Mouse (Mus musculus): ENCODE data around the gene Slc9a3r1. TPM values are rescaled to one million over a fixed set of nuclear protein-coding genes. Genes with fewer than 3 reads are reported as not detected.
A peak's percentile ranks its signal among the peaks of the same experiment; 100 is the strongest.

Gene Slc9a3r1
- polyA plus RNA-seq, 1 experiment from 2014 or later = 46.4 TPM

- no peak for ATAC-seq (replicated peaks)
- Histone ChIP-seq H3K9me3 (no peaks in the 10 kb centered on the region), H3K27me3 (replicated peaks) (peaks cover 39% of the 10 kb centered on the region), H3K36me3 (replicated peaks) (no peaks in the 10 kb centered on the region), H3K4me3 (no peak overlapping the region), H3K4me2 (no peak overlapping the region), H3K27ac (no peak overlapping the region), H3K9ac (no peak overlapping the region), H3K4me1 (peaks cover 24% of the 10 kb centered on the region)
- 85% methylated on average over 9 of the region's 9 CpGs for WGBS
Measured at GRCm38 (mm10) chr11:115153088-115153487, 10.1 kb upstream of the Slc9a3r1 start.

GRCm38 (mm10) chr11:115153699-115154292 is 9.3 kb upstream of the Slc9a3r1 start:
- no peaks in the 10 kb centered on the region for H3K36me3 ChIP-seq (replicated peaks)
- 0 out of 2 replicates have a peak overlapping the region, but pooled peaks have one; percentile 29 for H3K9ac ChIP-seq
- peak overlapping the region; percentile 41 for H3K4me2 ChIP-seq
- WGBS = 1% methylated on average over 35 of the region's 35 CpGs
- peak; percentile 25; the same call in 1 of the 2 replicates for ATAC-seq (replicated peaks)
- H3K9me3 ChIP-seq = no peaks in the 10 kb centered on the region
- no peak overlapping the region for H3K27ac ChIP-seq
- H3K4me3 ChIP-seq = peak overlapping the region; percentile 29
- H3K4me1 ChIP-seq = peaks cover 24% of the 10 kb centered on the region
- H3K27me3 ChIP-seq (replicated peaks) = peaks cover 39% of the 10 kb centered on the region

- Histone ChIP-seq H3K9me3 (no peaks in the 10 kb centered on the region), H3K9ac (no peak overlapping the region), H3K4me3 (no peak overlapping the region), H3K27ac (no peak overlapping the region), H3K4me1 (peaks cover 24% of the 10 kb centered on the region), H3K36me3 (replicated peaks) (no peaks in the 10 kb centered on the region), H3K27me3 (replicated peaks) (peaks cover 39% of the 10 kb centered on the region), H3K4me2 (no peak overlapping the region)
- no peak for ATAC-seq (replicated peaks)
- WGBS = 32% methylated on average over 5 of the region's 5 CpGs
Measured at GRCm38 (mm10) chr11:115155053-115155634, 8.0 kb upstream of the Slc9a3r1 start.

GRCm38 (mm10) chr11:115157933-115158719 is 5.0 kb upstream of the Slc9a3r1 start:
- H3K4me3 ChIP-seq = no peak overlapping the region
- peaks cover 58% of the 10 kb centered on the region for H3K27me3 ChIP-seq (replicated peaks)
- H3K4me2 ChIP-seq = no peak overlapping the region
- H3K36me3 ChIP-seq (replicated peaks) = no peaks in the 10 kb centered on the region
- ATAC-seq (replicated peaks) = no peak
- H3K9me3 ChIP-seq = no peaks in the 10 kb centered on the region
- H3K4me1 ChIP-seq = peaks cover 17% of the 10 kb centered on the region
- WGBS = 39% methylated on average over 12 of the region's 12 CpGs
- no peak overlapping the region for H3K27ac ChIP-seq
- no peak overlapping the region for H3K9ac ChIP-seq

DNA sequence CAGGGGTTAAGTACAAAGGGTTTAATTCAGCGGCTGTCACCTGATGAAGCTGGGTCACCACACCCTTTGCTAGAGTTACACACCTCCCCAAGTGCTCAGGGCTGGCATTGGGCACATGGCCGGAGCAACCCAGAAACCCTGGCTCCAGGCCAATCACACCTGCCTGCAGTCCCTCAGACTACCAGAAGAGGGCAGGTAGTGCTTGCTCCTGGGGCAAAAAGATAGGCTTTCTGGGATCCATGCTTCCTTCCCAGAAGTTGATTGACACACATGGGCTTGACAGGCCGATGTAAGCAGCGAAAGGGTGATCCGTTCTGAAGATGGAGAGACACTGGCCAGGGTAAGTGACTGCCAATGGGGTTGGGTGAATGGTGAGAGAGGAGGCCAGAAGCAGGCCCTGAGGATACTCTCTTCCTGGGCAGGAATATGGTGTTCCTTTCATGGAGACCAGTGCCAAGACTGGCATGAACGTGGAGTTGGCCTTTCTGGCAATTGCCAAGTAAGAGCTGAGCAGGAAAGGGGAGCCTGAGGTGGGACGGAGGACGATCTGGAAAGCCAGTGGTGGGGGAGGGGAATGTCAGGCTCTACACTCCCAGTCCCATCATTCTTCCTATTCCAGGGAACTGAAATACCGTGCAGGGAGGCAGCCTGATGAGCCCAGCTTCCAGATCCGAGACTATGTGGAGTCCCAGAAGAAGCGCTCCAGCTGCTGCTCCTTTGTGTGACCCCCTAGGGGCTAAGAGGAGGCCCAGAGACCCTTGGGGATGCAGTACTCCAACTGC is 2.9 kb upstream of the Slc9a3r1 start:
- H3K36me3 ChIP-seq (replicated peaks) = no peaks in the 10 kb centered on the region
- 43% methylated on average over 11 of the region's 11 CpGs for WGBS
- peaks cover 57% of the 10 kb centered on the region for H3K27me3 ChIP-seq (replicated peaks)
- ATAC-seq (replicated peaks) = no peak
- H3K9me3 ChIP-seq = no peaks in the 10 kb centered on the region
- H3K4me1 ChIP-seq = peaks cover 29% of the 10 kb centered on the region
- H3K4me3 ChIP-seq = no peak overlapping the region
- no peak overlapping the region for H3K4me2 ChIP-seq
- H3K27ac ChIP-seq = no peak overlapping the region
- no peak overlapping the region for H3K9ac ChIP-seq

- ATAC-seq (replicated peaks) = no peak
- Histone ChIP-seq H3K27me3 (replicated peaks) (peaks cover 56% of the 10 kb centered on the region), H3K9me3 (no peaks in the 10 kb centered on the region), H3K27ac (no peak overlapping the region), H3K4me1 (peaks cover 29% of the 10 kb centered on the region), H3K4me2 (no peak overlapping the region), H3K4me3 (no peak overlapping the region), H3K36me3 (replicated peaks) (no peaks in the 10 kb centered on the region), H3K9ac (no peak overlapping the region)
- 31% methylated on average over 10 of the region's 10 CpGs for WGBS
Measured at GRCm38 (mm10) chr11:115160883-115161577, 2.1 kb upstream of the Slc9a3r1 start.

GRCm38 (mm10) chr11:115161578-115162204 is 1.4 kb upstream of the Slc9a3r1 start:
- Histone ChIP-seq H3K4me2 (no peak overlapping the region), H3K9ac (no peak overlapping the region), H3K4me3 (no peak overlapping the region), H3K36me3 (replicated peaks) (no peaks in the 10 kb centered on the region), H3K4me1 (peaks cover 29% of the 10 kb centered on the region), H3K27ac (no peak overlapping the region), H3K9me3 (no peaks in the 10 kb centered on the region), H3K27me3 (replicated peaks) (peaks cover 53% of the 10 kb centered on the region)
- 67% methylated on average over 9 of the region's 9 CpGs for WGBS
- ATAC-seq (replicated peaks) = no peak

DNA sequence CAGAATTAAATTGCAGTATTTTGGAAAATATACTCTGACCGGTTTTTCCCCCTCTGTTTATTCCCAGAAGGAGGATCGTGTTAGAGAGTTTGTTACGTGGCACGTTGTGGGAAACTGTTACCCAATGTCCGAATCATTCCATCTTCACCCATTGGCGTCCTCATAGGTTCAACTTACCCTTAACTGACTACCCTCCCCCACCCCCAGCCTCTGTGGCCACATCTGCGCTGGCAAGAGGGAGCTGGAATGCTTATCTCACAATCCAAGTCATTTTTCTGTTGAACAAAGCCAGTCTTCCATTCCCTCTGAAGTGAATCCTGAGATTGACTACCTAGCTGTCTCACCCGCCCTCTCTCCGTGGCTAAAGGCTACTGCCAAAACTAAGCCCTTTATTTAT is 938 bp upstream of the Slc9a3r1 start:
- Histone ChIP-seq H3K9ac (no peak overlapping the region), H3K4me1 (peaks cover 29% of the 10 kb centered on the region), H3K4me2 (peak overlapping the region; percentile 67; the same call in 1 of the 2 replicates)

GRCm38 (mm10) chr11:115163568-115164150 is 518 bp downstream of the Slc9a3r1 start:
- ATAC-seq (replicated peaks) = peak; percentile 47
- Histone ChIP-seq H3K27ac (peak overlapping the region; percentile 36; the same call in 1 of the 2 replicates), H3K27me3 (replicated peaks) (peaks cover 51% of the 10 kb centered on the region)

More for the DNA sequence above, 938 bp upstream of the Slc9a3r1 start:
- 25% methylated on average over 9 of the region's 9 CpGs for WGBS
- ATAC-seq (replicated peaks) = no peak
- H3K27ac ChIP-seq = no peak overlapping the region
- no peaks in the 10 kb centered on the region for H3K9me3 ChIP-seq
- no peak overlapping the region for H3K4me3 ChIP-seq
- no peaks in the 10 kb centered on the region for H3K36me3 ChIP-seq (replicated peaks)
- H3K27me3 ChIP-seq (replicated peaks) = peaks cover 51% of the 10 kb centered on the region

GRCm38 (mm10) chr11:115164341-115164975 is 1.3 kb downstream of the Slc9a3r1 start:
- Histone ChIP-seq H3K27me3 (replicated peaks) (peaks cover 51% of the 10 kb centered on the region), H3K4me2 (peak overlapping the region; percentile 67), H3K9ac (peak overlapping the region; percentile 44; the same call in 1 of the 2 replicates), H3K27ac (no peak overlapping the region), H3K36me3 (replicated peaks) (no peaks in the 10 kb centered on the region), H3K9me3 (no peaks in the 10 kb centered on the region), H3K4me1 (peaks cover 27% of the 10 kb centered on the region), H3K4me3 (peak overlapping the region; percentile 50)
- WGBS = 1% methylated on average over 14 of the region's 14 CpGs
- no peak for ATAC-seq (replicated peaks)

More at GRCm38 (mm10) chr11:115163568-115164150, 518 bp downstream of the Slc9a3r1 start:
- Histone ChIP-seq H3K9ac (peak overlapping the region; percentile 44), H3K4me1 (peaks cover 27% of the 10 kb centered on the region), H3K9me3 (no peaks in the 10 kb centered on the region), H3K4me2 (peak overlapping the region; percentile 67), H3K4me3 (peak overlapping the region; percentile 50), H3K36me3 (replicated peaks) (no peaks in the 10 kb centered on the region)
- under 1% methylated on average over 47 of the region's 47 CpGs for WGBS
